Mouse (Mus musculus): ENCODE data around the gene Cpa5. TPM values are rescaled to one million over a fixed set of nuclear protein-coding genes. Genes with fewer than 3 reads are reported as not detected.

Gene Cpa5
- polyA plus RNA-seq, 1 experiment from 2014 or later = not detected

- Histone ChIP-seq H3K9me3 (no peaks in the 10 kb centered on the region), H3K4me2 (no peak overlapping the region), H3K36me3 (no peaks in the 10 kb centered on the region), H3K27me3 (0 out of 2 replicates have a peak, but pooled peaks cover 3% of the 10 kb centered on the region), H3K4me3 (no peak overlapping the region), H3K4me1 (replicated peaks) (peaks cover 20% of the 10 kb centered on the region), H3K9ac (no peak overlapping the region), H3K27ac (no peak overlapping the region; the same call in 1 of the 2 replicates)
- WGBS = 25% methylated on average over 5 of the region's 5 CpGs
- ATAC-seq (ENCODE audit: low FRiP score) = no peak
Measured at GRCm38 (mm10) chr6:30611212-30611611, 402 bp downstream of the Cpa5 start.

DNA sequence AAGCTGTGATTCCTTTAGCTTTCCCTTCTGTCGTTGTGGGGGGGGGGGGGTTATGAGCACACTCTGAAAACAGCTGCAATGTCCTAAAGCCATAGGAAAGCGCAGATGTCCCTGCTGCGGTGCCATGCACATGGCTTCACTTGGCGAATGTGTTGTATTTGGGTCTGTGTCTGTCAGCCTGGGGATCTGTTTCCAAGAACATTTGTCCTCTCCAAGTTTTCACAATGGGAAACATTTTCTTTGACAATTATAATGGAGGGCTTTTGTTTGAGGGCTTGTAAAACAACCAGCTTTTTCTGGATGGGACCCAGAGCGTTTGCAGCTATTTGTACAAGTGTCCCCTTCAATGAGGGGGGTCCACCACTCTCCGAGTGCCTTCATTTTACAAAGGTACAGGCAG is 3.4 kb downstream of the Cpa5 start:
- peaks cover 50% of the 10 kb centered on the region for H3K4me1 ChIP-seq (replicated peaks)

DNA sequence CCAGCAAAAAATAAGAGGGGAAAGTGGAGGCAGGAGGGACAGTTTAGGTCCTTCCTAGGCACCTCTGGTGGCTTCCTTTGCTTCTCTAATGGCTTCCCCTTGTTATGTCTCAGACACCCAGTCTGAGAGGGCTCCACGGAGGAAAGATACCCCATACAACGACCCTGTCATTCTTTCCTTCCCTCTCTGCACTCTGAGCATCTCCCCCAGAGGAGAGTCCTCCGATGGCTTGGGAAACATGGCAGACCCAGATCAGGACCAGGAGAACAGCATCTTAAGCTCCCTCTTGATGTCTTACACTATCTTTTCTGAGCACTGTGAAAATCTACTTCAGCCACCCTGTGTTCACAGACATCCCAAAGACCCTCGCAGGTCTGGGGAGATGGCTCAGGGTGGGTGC is 4.9 kb downstream of the Cpa5 start:
- Histone ChIP-seq H3K27me3 (0 out of 2 replicates have a peak, but pooled peaks cover 3% of the 10 kb centered on the region), H3K9ac (no peak overlapping the region), H3K4me1 (replicated peaks) (peaks cover 50% of the 10 kb centered on the region), H3K27ac (no peak overlapping the region), H3K4me2 (no peak overlapping the region), H3K4me3 (no peak overlapping the region), H3K9me3 (no peaks in the 10 kb centered on the region), H3K36me3 (no peaks in the 10 kb centered on the region)
- ATAC-seq (ENCODE audit: low FRiP score) = no peak
- 27% methylated on average over 4 of the region's 4 CpGs for WGBS

More for the DNA sequence above, 3.4 kb downstream of the Cpa5 start:
- 56% methylated on average over 6 of the region's 6 CpGs for WGBS
- no peak overlapping the region for H3K27ac ChIP-seq
- H3K27me3 ChIP-seq = 0 out of 2 replicates have a peak, but pooled peaks cover 3% of the 10 kb centered on the region
- H3K9me3 ChIP-seq = no peaks in the 10 kb centered on the region
- H3K36me3 ChIP-seq = no peaks in the 10 kb centered on the region
- H3K4me2 ChIP-seq = no peak overlapping the region
- ATAC-seq (ENCODE audit: low FRiP score) = no peak
- no peak overlapping the region for H3K9ac ChIP-seq
- H3K4me3 ChIP-seq = no peak overlapping the region

DNA sequence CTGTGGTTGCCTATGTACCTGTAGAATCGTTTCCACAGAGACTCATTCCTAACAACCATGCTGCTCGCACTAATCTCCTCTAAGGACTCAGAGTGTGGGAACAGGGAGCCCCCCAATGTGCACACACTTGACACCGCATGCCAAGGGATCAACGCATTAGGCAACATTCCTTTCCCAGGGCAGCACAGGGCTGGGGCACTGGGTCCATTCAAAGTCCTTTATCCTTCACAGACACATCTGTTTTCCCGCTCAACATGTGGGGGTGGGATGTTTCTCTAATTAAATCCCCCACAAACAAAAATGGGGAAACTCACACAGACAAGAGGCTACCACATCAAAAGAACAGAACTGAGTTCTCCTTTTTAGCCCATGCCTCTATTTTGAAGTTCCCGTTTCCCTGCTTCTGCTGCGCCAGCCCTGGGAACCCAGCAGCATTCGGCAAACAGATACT is 5.7 kb downstream of the Cpa5 start:
- no peak for ATAC-seq (ENCODE audit: low FRiP score)
- Histone ChIP-seq H3K4me1 (replicated peaks) (peaks cover 48% of the 10 kb centered on the region), H3K27me3 (0 out of 2 replicates have a peak, but pooled peaks cover 3% of the 10 kb centered on the region), H3K4me2 (0 out of 2 replicates have a peak overlapping the region, but pooled peaks have one; percentile 21), H3K36me3 (no peaks in the 10 kb centered on the region), H3K9me3 (no peaks in the 10 kb centered on the region), H3K27ac (peak overlapping the region; percentile 84), H3K4me3 (no peak overlapping the region), H3K9ac (no peak overlapping the region)
- WGBS = 2% methylated on average over 8 of the region's 8 CpGs

GRCm38 (mm10) chr6:30617020-30617958 is 6.5 kb downstream of the Cpa5 start:
- ATAC-seq (ENCODE audit: low FRiP score) = peak; percentile 18
- Histone ChIP-seq H3K36me3 (no peaks in the 10 kb centered on the region), H3K4me2 (peak overlapping the region; percentile 51), H3K9me3 (no peaks in the 10 kb centered on the region), H3K27ac (peak overlapping the region; percentile 84), H3K27me3 (0 out of 2 replicates have a peak, but pooled peaks cover 3% of the 10 kb centered on the region), H3K9ac (peak overlapping the region; percentile 51; the same call in 1 of the 2 replicates), H3K4me3 (peak overlapping the region; percentile 29), H3K4me1 (replicated peaks) (peaks cover 48% of the 10 kb centered on the region)
- 3% methylated on average over 13 of the region's 13 CpGs for WGBS

- H3K27me3 ChIP-seq = no peaks in the 10 kb centered on the region
- no peaks in the 10 kb centered on the region for H3K36me3 ChIP-seq
- peak overlapping the region; percentile 29 for H3K4me3 ChIP-seq
- 2% methylated on average over 18 of the region's 18 CpGs for WGBS
- H3K9ac ChIP-seq = 0 out of 2 replicates have a peak overlapping the region, but pooled peaks have one; percentile 6
- H3K9me3 ChIP-seq = no peaks in the 10 kb centered on the region
- H3K4me1 ChIP-seq (replicated peaks) = peaks cover 48% of the 10 kb centered on the region
- H3K4me2 ChIP-seq = peak overlapping the region; percentile 51
- peak overlapping the region; percentile 84 for H3K27ac ChIP-seq
- peak; percentile 92 for ATAC-seq (ENCODE audit: low FRiP score)
Measured at GRCm38 (mm10) chr6:30617959-30618590, 7.3 kb downstream of the Cpa5 start.

DNA sequence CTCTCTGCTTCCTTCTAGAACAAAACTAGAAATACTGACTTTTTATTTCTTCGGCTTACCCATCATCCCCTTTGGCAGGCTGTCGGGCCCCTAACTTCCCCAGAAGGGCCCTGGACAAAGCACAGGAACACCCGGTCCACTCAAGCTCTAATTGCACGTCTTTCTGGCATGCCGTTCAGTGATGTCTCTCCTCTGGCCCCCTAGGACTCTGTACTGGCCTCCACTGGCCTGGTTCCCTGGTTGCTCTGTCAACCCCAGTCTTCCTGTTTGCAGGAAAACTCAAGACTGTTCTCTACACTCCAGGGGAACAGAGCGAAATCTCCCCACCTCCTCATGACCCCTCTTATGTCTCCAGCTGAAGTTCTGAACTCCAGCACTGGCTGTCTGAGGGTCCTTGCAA is 7.9 kb downstream of the Cpa5 start:
- H3K4me2 ChIP-seq = peak overlapping the region; percentile 51
- 20% methylated on average over 6 of the region's 6 CpGs for WGBS

DNA sequence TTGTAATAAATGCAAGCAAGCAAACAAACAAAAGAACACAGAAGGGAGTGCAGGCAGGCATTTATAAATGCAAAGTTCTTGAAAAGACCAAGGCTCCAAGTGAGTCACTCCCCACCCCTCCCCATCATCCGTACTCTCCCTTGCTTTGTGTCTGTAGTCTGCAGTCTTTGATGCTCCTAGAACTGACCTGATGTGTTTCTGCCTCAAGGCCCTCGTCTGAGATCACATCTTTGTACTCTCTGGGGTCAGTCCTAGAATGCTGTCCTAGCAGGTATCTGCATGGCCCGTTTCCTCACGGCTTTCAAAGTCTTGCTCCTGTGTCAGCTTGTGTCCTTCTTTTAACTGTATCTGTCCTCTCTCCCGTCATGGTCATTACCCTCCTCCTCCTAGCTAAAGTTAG is 8.8 kb downstream of the Cpa5 start:
- no peak overlapping the region for H3K27ac ChIP-seq
- ATAC-seq (ENCODE audit: low FRiP score) = no peak

More for the DNA sequence above, 7.9 kb downstream of the Cpa5 start:
- Histone ChIP-seq H3K27ac (peak overlapping the region; percentile 84), H3K9me3 (no peaks in the 10 kb centered on the region), H3K27me3 (no peaks in the 10 kb centered on the region), H3K4me3 (no peak overlapping the region), H3K36me3 (no peaks in the 10 kb centered on the region), H3K4me1 (replicated peaks) (peaks cover 48% of the 10 kb centered on the region), H3K9ac (0 out of 2 replicates have a peak overlapping the region, but pooled peaks have one; percentile 6)
- ATAC-seq (ENCODE audit: low FRiP score) = no peak

GRCm38 (mm10) chr6:30620591-30620990 is 9.8 kb downstream of the Cpa5 start:
- Histone ChIP-seq H3K9ac (no peak overlapping the region), H3K4me1 (replicated peaks) (peaks cover 37% of the 10 kb centered on the region), H3K4me3 (no peak overlapping the region), H3K4me2 (no peak overlapping the region), H3K27me3 (no peaks in the 10 kb centered on the region), H3K9me3 (no peaks in the 10 kb centered on the region), H3K36me3 (no peaks in the 10 kb centered on the region), H3K27ac (no peak overlapping the region)
- no peak for ATAC-seq (ENCODE audit: low FRiP score)
- whole genome bisulfite sequencing = 82% methylated on average over 4 of the region's 4 CpGs

More for the DNA sequence above, 8.8 kb downstream of the Cpa5 start:
- Histone ChIP-seq H3K4me1 (replicated peaks) (peaks cover 46% of the 10 kb centered on the region), H3K4me3 (no peak overlapping the region), H3K9ac (no peak overlapping the region), H3K27me3 (no peaks in the 10 kb centered on the region), H3K9me3 (no peaks in the 10 kb centered on the region), H3K36me3 (no peaks in the 10 kb centered on the region), H3K4me2 (no peak overlapping the region)
- 53% methylated on average over 5 of the region's 5 CpGs for WGBS

- Histone ChIP-seq H3K4me1 (replicated peaks) (peaks cover 33% of the 10 kb centered on the region), H3K4me2 (no peak overlapping the region), H3K27me3 (no peaks in the 10 kb centered on the region), H3K27ac (no peak overlapping the region), H3K9me3 (no peaks in the 10 kb centered on the region), H3K36me3 (no peaks in the 10 kb centered on the region), H3K9ac (no peak overlapping the region), H3K4me3 (no peak overlapping the region)
- ATAC-seq (ENCODE audit: low FRiP score) = no peak
- whole genome bisulfite sequencing = 88% methylated on average over 6 of the region's 6 CpGs
Measured at GRCm38 (mm10) chr6:30620994-30621393, 10.2 kb downstream of the Cpa5 start.

- Histone ChIP-seq H3K27me3 (no peaks in the 10 kb centered on the region), H3K9ac (no peak overlapping the region), H3K4me1 (replicated peaks) (peaks cover 23% of the 10 kb centered on the region), H3K4me2 (no peak overlapping the region), H3K4me3 (no peak overlapping the region), H3K9me3 (no peaks in the 10 kb centered on the region), H3K36me3 (no peaks in the 10 kb centered on the region), H3K27ac (no peak overlapping the region)
- WGBS = 85% methylated on average over 4 of the region's 4 CpGs
- ATAC-seq (ENCODE audit: low FRiP score) = no peak
Measured at GRCm38 (mm10) chr6:30621986-30622389, 11.2 kb downstream of the Cpa5 start.

GRCm38 (mm10) chr6:30624763-30625162 is 14.0 kb downstream of the Cpa5 start:
- H3K36me3 ChIP-seq = no peaks in the 10 kb centered on the region
- no peaks in the 10 kb centered on the region for H3K27me3 ChIP-seq
- no peak for ATAC-seq (ENCODE audit: low FRiP score)
- H3K9ac ChIP-seq = no peak overlapping the region
- H3K4me1 ChIP-seq (replicated peaks) = peaks cover 12% of the 10 kb centered on the region
- H3K4me3 ChIP-seq = no peak overlapping the region
- H3K4me2 ChIP-seq = no peak overlapping the region
- WGBS = 91% methylated on average over 9 of the region's 9 CpGs
- no peak overlapping the region for H3K27ac ChIP-seq
- no peaks in the 10 kb centered on the region for H3K9me3 ChIP-seq
